Mouse (Mus musculus) ovary, adult 2 months (tissue): Measurements from ENCODE around the gene Olfr1199. TPM values are rescaled to one million over a fixed set of nuclear protein-coding genes. Genes with fewer than 3 reads are reported as not detected.

Experiments used
- polyA plus RNA-seq: library from polyadenylated mRNA; depleted of rRNA; stranded (reverse); fragments of >200 nt; gene quantifications from 2 replicates; pipeline ENCODE4 v1.2.3, GENCODE M21; 2012; rRNA removed

The Olfr1199 gene
- not detected in 2 replicates for polyA plus RNA-seq

GRCm38 (mm10) chr2:88760369-88760768 is at the start of gene Olfr1199:
Gene Olfr1199, minus strand, starts transcription at chr2:88760469.

GRCm38 (mm10) chr2:88792736-88793135 is 32.5 kb upstream of the Olfr1199 start, which contains the start of gene Olfr1201:
Gene Olfr1201, plus strand, starts transcription at chr2:88793036.

GRCm38 (mm10) chr2:88770388-88770787 is 10.1 kb upstream of the Olfr1199 start, which contains the start of gene Olfr1200:
Gene Olfr1200, minus strand, starts transcription at chr2:88770488.

GRCm38 (mm10) chr2:88751270-88751669 is 9.0 kb downstream of the Olfr1199 start, which contains the start of gene Olfr1198:
Gene Olfr1198, minus strand, starts transcription at chr2:88751370.

GRCm38 (mm10) chr2:88732266-88732665 is 28.0 kb downstream of the Olfr1199 start, which contains the start of gene Olfr1197:
Gene Olfr1197, minus strand, starts transcription at chr2:88732366.

GRCm38 (mm10) chr2:88704497-88704896 is 55.8 kb downstream of the Olfr1199 start, which contains the start of gene Olfr1196:
Gene Olfr1196, minus strand, starts transcription at chr2:88704597.

Other genes starting within 250 kb of the Olfr1199 start
- gene Olfr1186, start 241.9 kb downstream of the Olfr1199 start, polyA plus RNA-seq, result not detected in 2 replicates
- gene Olfr1188, start 203.5 kb downstream of the Olfr1199 start, polyA plus RNA-seq, result not detected in 2 replicates
- gene Olfr1189, start 174.0 kb downstream of the Olfr1199 start, polyA plus RNA-seq, result not detected in 2 replicates
- not detected in 2 replicates for gene Olfr1191-ps1, start 119.9 kb downstream of the Olfr1199 start, polyA plus RNA-seq
- not detected in 2 replicates for gene Olfr1192-ps1, start 112.0 kb downstream of the Olfr1199 start, polyA plus RNA-seq
- not detected in 2 replicates for gene Olfr1193, start 84.8 kb downstream of the Olfr1199 start, polyA plus RNA-seq
- gene Olfr1195, start 71.3 kb downstream of the Olfr1199 start, polyA plus RNA-seq, result not detected in 2 replicates
- gene Olfr1196, start 55.9 kb downstream of the Olfr1199 start, polyA plus RNA-seq, result not detected in 2 replicates
- gene Olfr1197, start 28.1 kb downstream of the Olfr1199 start, polyA plus RNA-seq, result not detected in 2 replicates
- gene Olfr1198, start 9.1 kb downstream of the Olfr1199 start, polyA plus RNA-seq, result not detected in 2 replicates
- gene Olfr1200, start 10.0 kb upstream of the Olfr1199 start, polyA plus RNA-seq, result not detected in 2 replicates
- not detected in 2 replicates for gene Olfr1201, start 32.6 kb upstream of the Olfr1199 start, polyA plus RNA-seq
- gene Olfr1202, start 54.0 kb upstream of the Olfr1199 start, polyA plus RNA-seq, result not detected in 2 replicates
- not detected in 2 replicates for gene Olfr1205, start 69.3 kb upstream of the Olfr1199 start, polyA plus RNA-seq
- not detected in 2 replicates for gene Olfr1204, start 88.8 kb upstream of the Olfr1199 start, polyA plus RNA-seq
- gene Olfr1206, start 102.8 kb upstream of the Olfr1199 start, polyA plus RNA-seq, result not detected in 2 replicates
- not detected in 2 replicates for gene Olfr1208, start 141.8 kb upstream of the Olfr1199 start, polyA plus RNA-seq
- gene Olfr1209, start 154.7 kb upstream of the Olfr1199 start, polyA plus RNA-seq, result not detected in 2 replicates
- gene Olfr1211, start 177.6 kb upstream of the Olfr1199 start, polyA plus RNA-seq, result not detected in 2 replicates
- gene Olfr1212, start 193.5 kb upstream of the Olfr1199 start, polyA plus RNA-seq, result not detected in 2 replicates
- not detected in 2 replicates for gene Gm13762, start 219.8 kb upstream of the Olfr1199 start, polyA plus RNA-seq
- not detected in 2 replicates for gene Olfr1214, start 232.2 kb upstream of the Olfr1199 start, polyA plus RNA-seq
- not detected in 2 replicates for gene Olfr1215, start 246.5 kb upstream of the Olfr1199 start, polyA plus RNA-seq